Mouse (Mus musculus): Measurements from ENCODE around the gene Gm6993. TPM values are rescaled to one million over a fixed set of nuclear protein-coding genes. Genes with fewer than 3 reads are reported as not detected.

The Gm6993 gene
- not detected in 2 replicates for polyA plus RNA-seq (2015; fragmentation: Nextera tagmentation; extraction: Ambion mirVana)

GRCm38 (mm10) chr12:31240470-31240869 is at the start of gene Gm6993:
Gene Gm6993 (plus strand): TSS chr12:31240770.
- Histone ChIP-seq H3K4me1 (peaks cover 8% of the 10 kb centered on the region), H3K4me3 (no peak within 1 kb of the TSS), H3K27me3 (no peaks in the 10 kb centered on the region), H3K9me3 (no peaks in the 10 kb centered on the region), H3K9ac (no peak within 1 kb of the TSS), H3K36me3 (no peaks in the 10 kb centered on the region), H3K27ac (no peak within 1 kb of the TSS), H3K4me2 (no peak within 1 kb of the TSS)
- 83% methylated on average over 5 of the region's 5 CpGs for WGBS
- no peak for ATAC-seq (ENCODE audit: borderline replicate concordance, extremely low read depth, low FRiP score, low TSS enrichment)

GRCm38 (mm10) chr12:31191329-31191954 is 49.1 kb upstream of the Gm6993 start:
- Histone ChIP-seq H3K27ac (peak overlapping the region; percentile 74), H3K4me2 (no peak overlapping the region), H3K27me3 (no peaks in the 10 kb centered on the region), H3K4me3 (no peak overlapping the region), H3K4me1 (peaks cover 19% of the 10 kb centered on the region; the same call in 1 of the 2 replicates), H3K9ac (no peak overlapping the region), H3K36me3 (no peaks in the 10 kb centered on the region), H3K9me3 (no peaks in the 10 kb centered on the region)
- 25% methylated on average over 8 of the region's 8 CpGs for WGBS
- ATAC-seq (ENCODE audit: borderline replicate concordance, extremely low read depth, low FRiP score, low TSS enrichment) = peak; percentile 97

- Histone ChIP-seq H3K4me3 (no peak overlapping the region), H3K27ac (no peak overlapping the region), H3K9ac (no peak overlapping the region), H3K36me3 (no peaks in the 10 kb centered on the region), H3K4me1 (peaks cover 8% of the 10 kb centered on the region), H3K27me3 (no peaks in the 10 kb centered on the region), H3K4me2 (no peak overlapping the region), H3K9me3 (no peaks in the 10 kb centered on the region)
- no peak for ATAC-seq (ENCODE audit: borderline replicate concordance, extremely low read depth, low FRiP score, low TSS enrichment)
- WGBS = 97% methylated on average over 1 of the region's 1 CpGs
Observed at GRCm38 (mm10) chr12:31202509-31202908, 38.1 kb upstream of the Gm6993 start.

- H3K9me3 ChIP-seq = no peaks in the 10 kb centered on the region
- peak; percentile 62; the same call in 1 of the 2 replicates for ATAC-seq (ENCODE audit: borderline replicate concordance, extremely low read depth, low FRiP score, low TSS enrichment)
- peak overlapping the region; percentile 38 for H3K27ac ChIP-seq
- H3K4me1 ChIP-seq = peaks cover 8% of the 10 kb centered on the region
- no peaks in the 10 kb centered on the region for H3K27me3 ChIP-seq
- WGBS = 51% methylated on average over 6 of the region's 6 CpGs
- no peak overlapping the region for H3K4me2 ChIP-seq
- H3K9ac ChIP-seq = no peak overlapping the region
- no peak overlapping the region for H3K4me3 ChIP-seq
- H3K36me3 ChIP-seq = no peaks in the 10 kb centered on the region
Observed at GRCm38 (mm10) chr12:31203746-31204455, 36.7 kb upstream of the Gm6993 start.

GRCm38 (mm10) chr12:31204898-31205297 is 35.7 kb upstream of the Gm6993 start:
- Histone ChIP-seq H3K9me3 (no peaks in the 10 kb centered on the region), H3K27me3 (no peaks in the 10 kb centered on the region), H3K4me2 (no peak overlapping the region), H3K4me3 (no peak overlapping the region), H3K36me3 (no peaks in the 10 kb centered on the region), H3K27ac (no peak overlapping the region), H3K4me1 (peaks cover 8% of the 10 kb centered on the region), H3K9ac (no peak overlapping the region)
- no peak for ATAC-seq (ENCODE audit: borderline replicate concordance, extremely low read depth, low FRiP score, low TSS enrichment)
- 91% methylated on average over 3 of the region's 3 CpGs for WGBS

GRCm38 (mm10) chr12:31205983-31206633 is 34.5 kb upstream of the Gm6993 start:
- no peaks in the 10 kb centered on the region for H3K36me3 ChIP-seq
- H3K9ac ChIP-seq = no peak overlapping the region
- no peaks in the 10 kb centered on the region for H3K9me3 ChIP-seq
- no peak for ATAC-seq (ENCODE audit: borderline replicate concordance, extremely low read depth, low FRiP score, low TSS enrichment)
- no peak overlapping the region for H3K4me2 ChIP-seq
- H3K4me1 ChIP-seq = peaks cover 8% of the 10 kb centered on the region
- H3K4me3 ChIP-seq = no peak overlapping the region
- no peak overlapping the region for H3K27ac ChIP-seq
- no peaks in the 10 kb centered on the region for H3K27me3 ChIP-seq
- 55% methylated on average over 10 of the region's 10 CpGs for WGBS

GRCm38 (mm10) chr12:31208766-31209165 is 31.8 kb upstream of the Gm6993 start:
- 55% methylated on average over 6 of the region's 6 CpGs for WGBS
- Histone ChIP-seq H3K9ac (no peak overlapping the region), H3K27ac (no peak overlapping the region)

GRCm38 (mm10) chr12:31209377-31209805 is 31.2 kb upstream of the Gm6993 start:
- Histone ChIP-seq H3K27ac (no peak overlapping the region), H3K9me3 (no peaks in the 10 kb centered on the region), H3K4me1 (peaks cover 14% of the 10 kb centered on the region), H3K9ac (no peak overlapping the region), H3K27me3 (no peaks in the 10 kb centered on the region), H3K4me3 (no peak overlapping the region), H3K4me2 (no peak overlapping the region), H3K36me3 (no peaks in the 10 kb centered on the region)
- ATAC-seq (ENCODE audit: borderline replicate concordance, extremely low read depth, low FRiP score, low TSS enrichment) = no peak
- 61% methylated on average over 5 of the region's 5 CpGs for WGBS

More at GRCm38 (mm10) chr12:31208766-31209165, 31.8 kb upstream of the Gm6993 start:
- H3K36me3 ChIP-seq = no peaks in the 10 kb centered on the region
- no peaks in the 10 kb centered on the region for H3K9me3 ChIP-seq
- H3K4me2 ChIP-seq = no peak overlapping the region
- no peaks in the 10 kb centered on the region for H3K27me3 ChIP-seq
- H3K4me3 ChIP-seq = no peak overlapping the region
- ATAC-seq (ENCODE audit: borderline replicate concordance, extremely low read depth, low FRiP score, low TSS enrichment) = no peak
- peaks cover 11% of the 10 kb centered on the region for H3K4me1 ChIP-seq

- WGBS = 54% methylated on average over 7 of the region's 7 CpGs
- H3K9ac ChIP-seq = no peak overlapping the region
- no peak overlapping the region for H3K4me2 ChIP-seq
- H3K27ac ChIP-seq = no peak overlapping the region; the same call in 1 of the 2 replicates
- no peak for ATAC-seq (ENCODE audit: borderline replicate concordance, extremely low read depth, low FRiP score, low TSS enrichment)
- H3K4me1 ChIP-seq = peaks cover 18% of the 10 kb centered on the region
- H3K4me3 ChIP-seq = no peak overlapping the region
- no peaks in the 10 kb centered on the region for H3K36me3 ChIP-seq
- H3K27me3 ChIP-seq = no peaks in the 10 kb centered on the region
- no peaks in the 10 kb centered on the region for H3K9me3 ChIP-seq
Observed at GRCm38 (mm10) chr12:31213556-31213955, 27.0 kb upstream of the Gm6993 start.

GRCm38 (mm10) chr12:31215003-31215402 is 25.6 kb upstream of the Gm6993 start:
- Histone ChIP-seq H3K4me1 (peaks cover 26% of the 10 kb centered on the region), H3K36me3 (no peaks in the 10 kb centered on the region), H3K9me3 (no peaks in the 10 kb centered on the region), H3K4me2 (no peak overlapping the region), H3K9ac (no peak overlapping the region), H3K4me3 (no peak overlapping the region), H3K27me3 (no peaks in the 10 kb centered on the region), H3K27ac (no peak overlapping the region)
- no peak for ATAC-seq (ENCODE audit: borderline replicate concordance, extremely low read depth, low FRiP score, low TSS enrichment)
- WGBS = 64% methylated on average over 6 of the region's 6 CpGs

GRCm38 (mm10) chr12:31217232-31217631 is 23.3 kb upstream of the Gm6993 start:
- no peak overlapping the region for H3K27ac ChIP-seq
- ATAC-seq (ENCODE audit: borderline replicate concordance, extremely low read depth, low FRiP score, low TSS enrichment) = no peak
- 73% methylated on average over 5 of the region's 5 CpGs for WGBS
- no peak overlapping the region for H3K9ac ChIP-seq
- no peak overlapping the region for H3K4me2 ChIP-seq
- H3K36me3 ChIP-seq = no peaks in the 10 kb centered on the region
- H3K4me1 ChIP-seq = peaks cover 32% of the 10 kb centered on the region
- no peak overlapping the region for H3K4me3 ChIP-seq
- H3K27me3 ChIP-seq = no peaks in the 10 kb centered on the region
- H3K9me3 ChIP-seq = no peaks in the 10 kb centered on the region

GRCm38 (mm10) chr12:31218774-31219173 is 21.8 kb upstream of the Gm6993 start:
- H3K27me3 ChIP-seq = no peaks in the 10 kb centered on the region
- WGBS = 24% methylated on average over 3 of the region's 3 CpGs
- H3K4me3 ChIP-seq = no peak overlapping the region
- H3K9me3 ChIP-seq = no peaks in the 10 kb centered on the region
- H3K36me3 ChIP-seq = no peaks in the 10 kb centered on the region
- no peak overlapping the region for H3K9ac ChIP-seq
- peak; percentile 63 for ATAC-seq (ENCODE audit: borderline replicate concordance, extremely low read depth, low FRiP score, low TSS enrichment)
- H3K27ac ChIP-seq = peak overlapping the region; percentile 63
- peaks cover 32% of the 10 kb centered on the region for H3K4me1 ChIP-seq
- no peak overlapping the region for H3K4me2 ChIP-seq

Data from lung, embryonic 15.5 days (tissue).